26 mouse cellular contexts compared by ENCODE assay signal in the genomic region with DNA sequence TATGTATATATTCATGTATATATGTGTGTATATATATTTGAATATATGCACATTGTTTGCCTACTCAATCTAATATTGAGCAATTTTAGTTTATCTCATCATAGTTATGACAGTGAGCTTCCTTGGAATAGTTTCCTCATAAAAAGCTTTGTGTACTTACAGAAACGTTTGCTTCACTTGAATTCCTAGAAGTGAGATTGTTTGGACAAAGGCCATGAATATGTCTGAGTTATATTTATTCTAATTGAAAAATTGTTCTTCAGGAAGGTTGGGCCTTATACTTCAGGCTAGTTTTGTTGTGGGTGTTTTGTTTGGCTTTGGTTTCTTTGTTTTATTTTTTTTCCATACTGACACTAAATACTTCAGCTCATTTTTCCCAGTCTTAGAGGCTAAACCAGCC. TPM values are rescaled to one million over a fixed set of nuclear protein-coding genes. Genes with fewer than 3 reads are reported as not detected.
A peak's percentile ranks its signal among the peaks of the same experiment; 100 is the strongest.
DNase-seq lines count a peak whose midpoint lies in the region; ATAC-seq and TF ChIP-seq lines count a peak whose summit lies in the region.
"Had no signal": no experiment of that assay in that cellular context is flagged by ENCODE, and none has a peak within 500 bp of the region (broad histone marks: within the 10 kb centered on the region; RNA-seq: fewer than 3 reads in every experiment).

No protein-coding gene starts in this region.

- no peak for TF ChIP-seq CTCF in lung, embryonic 14.5 days (IDR thresholded peaks at IDR 0.05; ENCODE audit: low read depth)

- H3K9me3 ChIP-seq in lung, embryonic 14.5 days (ENCODE audit: low read depth, low read length) = no peaks in the 10 kb centered on the region
- H3K9me3 ChIP-seq: embryonic facial prominence, embryonic 13.5 days; embryonic facial prominence, embryonic 15.5 days; forebrain, embryonic 10.5 days; forebrain, embryonic 12.5 days; G1E had no signal

- H3K27ac ChIP-seq in lung, embryonic 14.5 days (ENCODE audit: low read depth) = no peak overlapping the region
- H3K27ac ChIP-seq: embryonic facial prominence, embryonic 13.5 days; embryonic facial prominence, embryonic 15.5 days; forebrain, embryonic 10.5 days; forebrain, embryonic 12.5 days had no signal

- WGBS in lung, embryonic 14.5 days = 24% methylated on average over 1 of the region's 1 CpGs

- no peaks in the 10 kb centered on the region for H3K4me1 ChIP-seq in lung, embryonic 14.5 days (ENCODE audit: insufficient read depth)
- H3K4me1 ChIP-seq: embryonic facial prominence, embryonic 13.5 days; embryonic facial prominence, embryonic 15.5 days; forebrain, embryonic 10.5 days; forebrain, embryonic 12.5 days had no signal

- peak; percentile 38 for DNase-seq in lung, embryonic 14.5 days
- no peak for DNase-seq in lung, adult 18-20 months
- peak; percentile 44 for DNase-seq in 3T3-L1 (ENCODE audit: low read depth, low spot score)
- DNase-seq in NIH3T3 (ENCODE audit: low read depth) = peak; percentile 49
- DNase-seq in cerebellum, adult 18-20 months = no peak
- no peak for DNase-seq in thymus, postnatal 0 days (ENCODE audit: low spot score)
- DNase-seq: adrenal gland, adult 8-10 months; adrenal gland, postnatal 14 days; adrenal gland, postnatal 36 days; B cell, adult 2 months; cerebellum, adult 11-12 months; cerebellum, adult 8-10 months; cerebellum, adult 9-11 months; cerebellum, postnatal 14 days; cerebellum, postnatal 36 days; embryo, embryonic 11 days had no signal

- H3K4me3 ChIP-seq in lung, embryonic 14.5 days (ENCODE audit: low read depth, low read length) = no peak overlapping the region
- H3K4me3 ChIP-seq: embryonic facial prominence, embryonic 13.5 days; embryonic facial prominence, embryonic 15.5 days; erythroblast, embryonic 14.5 days; forebrain, embryonic 10.5 days; forebrain, embryonic 12.5 days had no signal

- no peak overlapping the region for H3K4me2 ChIP-seq in lung, embryonic 14.5 days
- H3K4me2 ChIP-seq: embryonic facial prominence, embryonic 13.5 days; embryonic facial prominence, embryonic 15.5 days; forebrain, embryonic 12.5 days had no signal

- no peak overlapping the region for H3K9ac ChIP-seq in lung, embryonic 14.5 days
- H3K9ac ChIP-seq: embryonic facial prominence, embryonic 13.5 days; embryonic facial prominence, embryonic 15.5 days; forebrain, embryonic 12.5 days had no signal

- no peak for ATAC-seq in lung, embryonic 14.5 days (ENCODE audit: insufficient read depth)
- ATAC-seq: CD4-positive, CD25-positive, alpha-beta regulatory T cell, adult 4 months; forebrain, embryonic 14.5 days; forebrain, embryonic 16.5 days had no signal

- H3K27me3 ChIP-seq in lung, embryonic 14.5 days (ENCODE audit: insufficient read depth, low read length) = no peaks in the 10 kb centered on the region
- H3K27me3 ChIP-seq: CH12.LX; embryonic facial prominence, embryonic 13.5 days; embryonic facial prominence, embryonic 15.5 days; forebrain, embryonic 12.5 days had no signal

- peaks cover 13% of the 10 kb centered on the region; the same call in 1 of the 2 replicates for H3K36me3 ChIP-seq in lung, embryonic 14.5 days (ENCODE audit: insufficient read depth)
- H3K36me3 ChIP-seq: forebrain, embryonic 12.5 days had no signal

RNA-seq across cellular contexts. Expression of a gene that starts 49.8 kb away (rescaled TPM):
- polyA plus RNA-seq in lung, embryonic 14.5 days (2014; fragmentation: Nextera tagmentation; extraction: Ambion mirVana) = 73.8 and 75.0 TPM in 2 replicates
- polyA plus RNA-seq in thymus, postnatal 0 days (2015; fragmentation: Nextera tagmentation; extraction: Ambion mirVana) = 61.6 and 62.3 TPM in 2 replicates

Comparison
In these comparisons a context has a peak if more than half of its experiments do, and no peak if none do; other contexts are left out.
1. DNase-seq: peak in lung, embryonic 14.5 days (single experiment), 3T3-L1 (single experiment) and NIH3T3 (single experiment); none in lung, adult 18-20 months (0 of 2), cerebellum, adult 18-20 months (0 of 2) and thymus, postnatal 0 days (single experiment).